Mouse (Mus musculus) CD4-positive helper T cell, adult 2 months (primary cell): ENCODE measurements around the gene Sbno2.

ENCODE experiments used
- DNase-seq: peaks from one replicate; pipeline ENCODE4 v3.0.0-alpha.2; 2012; ENCODE audit warnings: low read depth, missing footprints, low spot score

Gene Sbno2

GRCm38 (mm10) chr10:80105460-80105859 lies at the start of gene Sbno2:
Gene Sbno2 (minus strand): TSS chr10:80105571.
- no peak for DNase-seq

GRCm38 (mm10) chr10:80154384-80154783 lies 49.0 kb upstream of the Sbno2 start:
- no peak for DNase-seq

- DNase-seq = no peak
Observed at GRCm38 (mm10) chr10:80153713-80154112, 48.3 kb upstream of the Sbno2 start.

- DNase-seq = no peak
Observed at GRCm38 (mm10) chr10:80152873-80153260, 47.5 kb upstream of the Sbno2 start.

GRCm38 (mm10) chr10:80152071-80152872 lies 46.9 kb upstream of the Sbno2 start:
- peak; percentile 80 for DNase-seq

- DNase-seq = peak; percentile 65
Observed at GRCm38 (mm10) chr10:80151211-80152034, 46.1 kb upstream of the Sbno2 start.

GRCm38 (mm10) chr10:80150226-80151210 lies 45.1 kb upstream of the Sbno2 start:
- peak; percentile 80 for DNase-seq

- peak; percentile 99 for DNase-seq
Observed at GRCm38 (mm10) chr10:80149291-80150225, 44.2 kb upstream of the Sbno2 start.

- DNase-seq = peak; percentile 96
Observed at GRCm38 (mm10) chr10:80148610-80149290, 43.4 kb upstream of the Sbno2 start.

- peak; percentile 84 for DNase-seq
Observed at GRCm38 (mm10) chr10:80147719-80148601, 42.6 kb upstream of the Sbno2 start, which contains the start of gene Midn. Gene Midn (plus strand): TSS chr10:80148272.

- DNase-seq = no peak
Observed at GRCm38 (mm10) chr10:80147146-80147718, 41.9 kb upstream of the Sbno2 start.

- no peak for DNase-seq
Observed at GRCm38 (mm10) chr10:80146568-80147011, 41.2 kb upstream of the Sbno2 start.

GRCm38 (mm10) chr10:80145896-80146295 lies 40.5 kb upstream of the Sbno2 start:
- no peak for DNase-seq

GRCm38 (mm10) chr10:80144864-80145838 lies 39.8 kb upstream of the Sbno2 start:
- peak; percentile 75 for DNase-seq

GRCm38 (mm10) chr10:80144159-80144558 lies 38.8 kb upstream of the Sbno2 start:
- no peak for DNase-seq

GRCm38 (mm10) chr10:80143664-80144063 lies 38.3 kb upstream of the Sbno2 start:
- DNase-seq = no peak

- DNase-seq = no peak
Observed at GRCm38 (mm10) chr10:80142530-80142925, 37.2 kb upstream of the Sbno2 start.
